Mouse (Mus musculus) embryonic facial prominence, embryonic 14.5 days (tissue): ENCODE data around the gene Rasa3. TPM values are rescaled to one million over a fixed set of nuclear protein-coding genes. Genes with fewer than 3 reads are reported as not detected.

Source experiments
- ATAC-seq: fragments of 200-750 bp; cut with Nextera tagmentation; 2 replicates; pipeline ENCODE4 v1.8.0; 2017; ENCODE audit warnings: low read depth, moderate number of reproducible peaks, moderate TSS enrichment
- DNase-seq: peaks from one replicate; pipeline ENCODE4 v3.0.0-alpha.2; 2015; ENCODE audit warnings: low spot score
- H3K27ac ChIP-seq: fragments of 300-500 bp; sonication (generic); replicated peaks from 2 replicates; pipeline ENCODE4 v1.5.1; 2014; ENCODE audit warnings: low read depth, mild to moderate bottlenecking, low read length, moderate library complexity
- H3K27me3 ChIP-seq: fragments of 300-500 bp; sonication (generic); replicated peaks from 2 replicates; pipeline ENCODE4 v1.6.1; 2014; ENCODE audit warnings: low read length; ENCODE audit not compliant: control insufficient read depth, insufficient read depth
- H3K36me3 ChIP-seq: fragments of 300-500 bp; sonication (generic); 2 replicates; pipeline ENCODE4 v1.6.1; 2014; ENCODE audit warnings: low read length, mixed read lengths; ENCODE audit not compliant: control insufficient read depth, insufficient read depth
- H3K4me1 ChIP-seq: fragments of 300-500 bp; sonication (generic); 2 replicates; pipeline ENCODE4 v1.6.1; 2014; ENCODE audit warnings: antibody characterized with exemption, low read length; ENCODE audit not compliant: control insufficient read depth, insufficient read depth
- H3K4me2 ChIP-seq: fragments of 300-500 bp; sonication (generic); 2 replicates; pipeline ENCODE4 v1.6.1; 2014; ENCODE audit warnings: low read depth, mild to moderate bottlenecking, low read length, moderate library complexity, mixed read lengths
- H3K4me3 ChIP-seq: fragments of 300-500 bp; sonication (generic); 2 replicates; pipeline ENCODE4 v1.5.1; 2014; ENCODE audit warnings: low read depth, mild to moderate bottlenecking, low read length
- H3K9ac ChIP-seq: fragments of 300-500 bp; sonication (generic); 2 replicates; pipeline ENCODE4 v1.6.1; 2014; ENCODE audit warnings: low read depth, mild to moderate bottlenecking, low read length, moderate library complexity, mixed read lengths
- H3K9me3 ChIP-seq: fragments of 300-500 bp; sonication (generic); 2 replicates; pipeline ENCODE4 v1.6.1; 2016; ENCODE audit warnings: low read length; ENCODE audit not compliant: control insufficient read depth
- WGBS: fragments of 180-500 bp; shearing (Covaris S2); extraction: QIAGEN DNeasy Blood & Tissue Kit; methylation state at CpG from one replicate; pipeline ENCODE4 v1.1.7; 2014; 5-methylcytosine and 5-hydroxymethylcytosine counted together
- polyA plus RNA-seq: library from polyadenylated mRNA; unstranded; fragments of >200 nt; fragmentation: Nextera tagmentation; extraction: Ambion mirVana; gene quantifications from 2 replicates; pipeline ENCODE4 v1.2.1, GENCODE M21; 2014

The Rasa3 gene
- polyA plus RNA-seq, 1 experiment from 2014 or later: 39.4 TPM

GRCm38 (mm10) chr8:13689331-13689730 is 11.9 kb upstream of the Rasa3 start:
- Histone ChIP-seq H3K4me3 (no peak overlapping the region), H3K4me2 (no peak overlapping the region), H3K9ac (no peak overlapping the region), H3K9me3 (no peaks in the 10 kb centered on the region), H3K27ac (no peak overlapping the region), H3K27me3 (no peaks in the 10 kb centered on the region), H3K36me3 (no peaks in the 10 kb centered on the region), H3K4me1 (no peaks in the 10 kb centered on the region)
- ATAC-seq: no peak
- DNase-seq: no peak
- 88% methylated on average over 5 of the region's 5 CpGs for WGBS

GRCm38 (mm10) chr8:13688461-13688860 is 11.1 kb upstream of the Rasa3 start:
- 52% methylated on average over 6 of the region's 6 CpGs for WGBS

GRCm38 (mm10) chr8:13687941-13688340 is 10.5 kb upstream of the Rasa3 start:
- no peak overlapping the region for H3K27ac ChIP-seq
- no peaks in the 10 kb centered on the region for H3K4me1 ChIP-seq
- ATAC-seq (no peak), DNase-seq (no peak)
- no peaks in the 10 kb centered on the region for H3K36me3 ChIP-seq
- H3K9me3 ChIP-seq: no peaks in the 10 kb centered on the region
- 83% methylated on average over 4 of the region's 4 CpGs for WGBS
- no peak overlapping the region for H3K4me3 ChIP-seq
- no peak overlapping the region for H3K9ac ChIP-seq
- no peaks in the 10 kb centered on the region for H3K27me3 ChIP-seq
- H3K4me2 ChIP-seq: no peak overlapping the region

More at GRCm38 (mm10) chr8:13688461-13688860, 11.1 kb upstream of the Rasa3 start:
- no peak for ATAC-seq
- H3K27me3 ChIP-seq: no peaks in the 10 kb centered on the region
- H3K9ac ChIP-seq: no peak overlapping the region
- no peaks in the 10 kb centered on the region for H3K9me3 ChIP-seq
- no peak overlapping the region for H3K27ac ChIP-seq
- no peaks in the 10 kb centered on the region for H3K36me3 ChIP-seq
- H3K4me1 ChIP-seq: no peaks in the 10 kb centered on the region
- H3K4me2 ChIP-seq: no peak overlapping the region
- DNase-seq: no peak
- H3K4me3 ChIP-seq: no peak overlapping the region

- Histone ChIP-seq H3K4me2 (no peak overlapping the region), H3K9me3 (no peaks in the 10 kb centered on the region), H3K27ac (no peak overlapping the region), H3K27me3 (no peaks in the 10 kb centered on the region), H3K4me3 (no peak overlapping the region), H3K36me3 (no peaks in the 10 kb centered on the region), H3K4me1 (no peaks in the 10 kb centered on the region), H3K9ac (no peak overlapping the region)
- ATAC-seq: no peak
- WGBS: 90% methylated on average over 8 of the region's 8 CpGs
- no peak for DNase-seq
Measured at GRCm38 (mm10) chr8:13687101-13687717, 9.8 kb upstream of the Rasa3 start.

- Histone ChIP-seq H3K4me3 (no peak overlapping the region), H3K36me3 (no peaks in the 10 kb centered on the region), H3K4me1 (no peaks in the 10 kb centered on the region), H3K27ac (no peak overlapping the region), H3K9ac (no peak overlapping the region), H3K9me3 (no peaks in the 10 kb centered on the region), H3K27me3 (no peaks in the 10 kb centered on the region), H3K4me2 (no peak overlapping the region)
- no peak for ATAC-seq
- 59% methylated on average over 6 of the region's 7 CpGs for WGBS
- DNase-seq: no peak
Measured at GRCm38 (mm10) chr8:13686426-13686825, 9.0 kb upstream of the Rasa3 start.

- no peak for ATAC-seq
- H3K27ac ChIP-seq: no peak overlapping the region
- no peaks in the 10 kb centered on the region for H3K36me3 ChIP-seq
- DNase-seq: no peak
- H3K4me2 ChIP-seq: no peak overlapping the region
- no peak overlapping the region for H3K4me3 ChIP-seq
- no peaks in the 10 kb centered on the region for H3K9me3 ChIP-seq
- H3K9ac ChIP-seq: no peak overlapping the region
- 80% methylated on average over 16 of the region's 16 CpGs for WGBS
- H3K27me3 ChIP-seq: no peaks in the 10 kb centered on the region
- no peaks in the 10 kb centered on the region for H3K4me1 ChIP-seq
Measured at GRCm38 (mm10) chr8:13685674-13686314, 8.4 kb upstream of the Rasa3 start.

GRCm38 (mm10) chr8:13684131-13684530 is 6.7 kb upstream of the Rasa3 start:
- Histone ChIP-seq H3K27ac (no peak overlapping the region), H3K9ac (no peak overlapping the region), H3K9me3 (no peaks in the 10 kb centered on the region), H3K36me3 (no peaks in the 10 kb centered on the region), H3K4me1 (no peaks in the 10 kb centered on the region), H3K4me3 (no peak overlapping the region), H3K4me2 (no peak overlapping the region), H3K27me3 (0 out of 2 replicates have a peak, but pooled peaks cover under 1% of the 10 kb centered on the region)
- ATAC-seq: no peak
- WGBS: 37% methylated on average over 7 of the region's 7 CpGs
- DNase-seq: no peak

GRCm38 (mm10) chr8:13678182-13678581 is 779 bp upstream of the Rasa3 start:
- Histone ChIP-seq H3K27me3 (peaks cover 4% of the 10 kb centered on the region; the same call in 1 of the 2 replicates), H3K4me2 (peak overlapping the region; percentile 88), H3K9ac (no peak overlapping the region), H3K27ac (no peak overlapping the region), H3K4me3 (peak overlapping the region; percentile 85), H3K9me3 (no peaks in the 10 kb centered on the region), H3K4me1 (peaks cover 11% of the 10 kb centered on the region; the same call in 1 of the 2 replicates), H3K36me3 (no peaks in the 10 kb centered on the region)
- 43% methylated on average over 8 of the region's 8 CpGs for WGBS
- no peak for ATAC-seq
- no peak for DNase-seq
